ENCODE assay signal across 10 mouse cellular contexts in the genomic region with DNA sequence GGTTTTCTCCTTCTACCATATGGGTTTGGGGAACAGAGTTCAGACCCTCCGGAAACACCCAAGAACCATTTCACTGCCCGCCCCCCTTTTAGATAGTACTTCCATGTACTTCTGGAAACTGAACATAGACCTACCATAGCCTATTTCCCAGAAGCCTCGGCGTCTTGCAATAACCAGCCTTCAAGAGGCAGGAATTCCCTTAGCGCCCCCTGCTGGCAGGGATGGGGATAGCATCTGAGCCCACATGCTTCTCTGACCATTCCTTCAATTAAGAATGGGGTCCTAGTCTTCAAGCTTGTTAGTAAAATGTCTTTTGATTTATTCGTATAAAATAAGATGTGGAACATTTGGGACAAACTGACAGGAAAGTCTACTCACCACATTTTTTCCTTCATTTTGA.
DNase-seq lines count a peak whose midpoint lies in the region; ATAC-seq and TF ChIP-seq lines count a peak whose summit lies in the region.
"Had no signal": no experiment of that assay in that cellular context is flagged by ENCODE, and none has a peak within 500 bp of the region (broad histone marks: within the 10 kb centered on the region; RNA-seq: fewer than 3 reads in every experiment).

No protein-coding gene starts in this region.

- in situ Hi-C loops in Patski (cut with MboI; ENCODE audit: low pct_unique_long_range_greater_than_20kb) = loop anchor here (5.0 kb wide), 1 partner anchor 573 kb away; no protein-coding TSS in a partner anchor

- H3K27me3 ChIP-seq in Patski = no peaks in the 10 kb centered on the region
- H3K27me3 ChIP-seq in embryonic facial prominence, embryonic 11.5 days (ENCODE audit: control insufficient read depth, insufficient read depth, low read length) = no peaks in the 10 kb centered on the region
- no peaks in the 10 kb centered on the region for H3K27me3 ChIP-seq in lung, postnatal 0 days (replicated peaks; ENCODE audit: insufficient read depth, low read length)
- H3K27me3 ChIP-seq: heart, embryonic 13.5 days had no signal

- POLR2A ChIA-PET in Patski (lab: Charles Lee) = no interaction called here

- H3K9me3 ChIP-seq in embryonic facial prominence, embryonic 11.5 days (replicated peaks; ENCODE audit: control insufficient read depth, low read length) = no peaks in the 10 kb centered on the region
- H3K9me3 ChIP-seq in lung, postnatal 0 days (ENCODE audit: low read length) = no peaks in the 10 kb centered on the region
- H3K9me3 ChIP-seq: heart, embryonic 13.5 days; midbrain, embryonic 12.5 days had no signal

- peak; percentile 84 for TF ChIP-seq CTCF in Patski (IDR thresholded peaks at IDR 0.05)
- peak; percentile 90 for TF ChIP-seq CTCF in lung, postnatal 0 days (IDR thresholded peaks at IDR 0.05)

- no peaks in the 10 kb centered on the region for H3K4me1 ChIP-seq in embryonic facial prominence, embryonic 11.5 days (ENCODE audit: control insufficient read depth, insufficient read depth, low read length)
- H3K4me1 ChIP-seq in lung, postnatal 0 days (ENCODE audit: insufficient read depth, low read depth, low read length) = peaks cover 3% of the 10 kb centered on the region; the same call in 1 of the 2 replicates

- WGBS in embryonic facial prominence, embryonic 11.5 days = 50% methylated on average over 6 of the region's 6 CpGs
- 47% methylated on average over 6 of the region's 6 CpGs for WGBS in lung, postnatal 0 days

- CTCF ChIA-PET in Patski (lab: Charles Lee) = interaction anchor here (1.4 to 3.1 kb wide), 5 partner anchors 9 to 576 kb away, joined by 3 to 13 read pairs (median 3); no protein-coding TSS in a partner anchor

- no peaks in the 10 kb centered on the region for H3K36me3 ChIP-seq in embryonic facial prominence, embryonic 11.5 days (replicated peaks; ENCODE audit: control insufficient read depth, insufficient read depth, low read depth, low read length)
- no peaks in the 10 kb centered on the region for H3K36me3 ChIP-seq in lung, postnatal 0 days (ENCODE audit: insufficient read depth, low read length)
- H3K36me3 ChIP-seq: midbrain, embryonic 12.5 days had no signal

- H3K27ac ChIP-seq in embryonic facial prominence, embryonic 11.5 days (replicated peaks; ENCODE audit: low read depth, low read length) = no peak overlapping the region
- no peak overlapping the region for H3K27ac ChIP-seq in lung, postnatal 0 days (ENCODE audit: low read length)
- H3K27ac ChIP-seq: heart, embryonic 13.5 days; midbrain, embryonic 12.5 days had no signal

- no peak overlapping the region for H3K4me2 ChIP-seq in embryonic facial prominence, embryonic 11.5 days (ENCODE audit: low read depth, low read length)
- H3K4me2 ChIP-seq in lung, postnatal 0 days (replicated peaks; ENCODE audit: low read depth, low read length) = no peak overlapping the region
- H3K4me2 ChIP-seq: heart, embryonic 13.5 days; midbrain, embryonic 12.5 days had no signal

- no peak overlapping the region for H3K4me3 ChIP-seq in embryonic facial prominence, embryonic 11.5 days (ENCODE audit: low read depth, low read length)
- H3K4me3 ChIP-seq in lung, postnatal 0 days (ENCODE audit: low read depth, low read length) = no peak overlapping the region
- H3K4me3 ChIP-seq: heart, embryonic 13.5 days; midbrain, embryonic 12.5 days had no signal

- ATAC-seq in Patski = no peak
- no peak for ATAC-seq in embryonic facial prominence, embryonic 11.5 days (replicated peaks; ENCODE audit: insufficient number of reproducible peaks, low FRiP score, low TSS enrichment, low read depth)
- ATAC-seq in lung, postnatal 0 days = no peak

- no peak for TF ChIP-seq EP300 in lung, postnatal 0 days (IDR thresholded peaks at IDR 0.05)

- peak; percentile 57 to 61 for DNase-seq in adrenal gland, adult 18-20 months (ENCODE audit: low spot score in 2 of 2)
- DNase-seq in adrenal gland, adult 8-10 months = no peak
- peak; percentile 27 for DNase-seq in layer of hippocampus, adult 11-12 months (ENCODE audit: low spot score)
- no peak for DNase-seq in layer of hippocampus, adult 9-10 months (ENCODE audit: low spot score)
- no peak for DNase-seq in Patski (ENCODE audit: low read depth, low spot score)
- DNase-seq in embryonic facial prominence, embryonic 11.5 days (ENCODE audit: low spot score) = peak; percentile 69
- peak; percentile 56 for DNase-seq in lung, postnatal 0 days (ENCODE audit: low spot score)
- DNase-seq in thymus, postnatal 0 days (ENCODE audit: low spot score) = peak; percentile 61

- no peak overlapping the region for H3K9ac ChIP-seq in embryonic facial prominence, embryonic 11.5 days (replicated peaks; ENCODE audit: low read length)
- H3K9ac ChIP-seq in lung, postnatal 0 days (replicated peaks; ENCODE audit: low read depth) = no peak overlapping the region
- H3K9ac ChIP-seq: heart, embryonic 13.5 days; midbrain, embryonic 12.5 days had no signal

Comparison
In these comparisons a context has a peak if more than half of its experiments do, and no peak if none do; other contexts are left out.
1. DNase-seq: peak in adrenal gland, adult 18-20 months (2 of 2), layer of hippocampus, adult 11-12 months (single experiment), embryonic facial prominence, embryonic 11.5 days (single experiment), lung, postnatal 0 days (single experiment) and thymus, postnatal 0 days (single experiment); none in adrenal gland, adult 8-10 months (single experiment), layer of hippocampus, adult 9-10 months (single experiment) and Patski (single experiment).